Mouse (Mus musculus) G1E (cell line): ENCODE data around the gene Prcd.

Experiments used
- CTCF ChIP-seq: IDR thresholded peaks from 2 replicates; pipeline ENCODE4 v1.5.1; 2012; ENCODE audit warnings: low read depth, low read length, inconsistent platforms, mixed read lengths
- GATA2 ChIP-seq: IDR thresholded peaks from 2 replicates; pipeline ENCODE4 v1.6.1; 2012; ENCODE audit warnings: low read depth, low read length, inconsistent platforms, borderline replicate concordance
- POLR2AphosphoS5 ChIP-seq: IDR thresholded peaks from 2 replicates; pipeline ENCODE4 v1.6.1; 2012; ENCODE audit warnings: low read depth, low read length, inconsistent platforms; ENCODE audit not compliant: insufficient replicate concordance
- TAL1 ChIP-seq: conservative IDR thresholded peaks from 2 replicates; pipeline ENCODE4 v1.6.1; 2012; ENCODE audit warnings: low read depth, low read length, inconsistent platforms, mixed read lengths

- TF ChIP-seq CTCF (no peak), GATA2 (no peak), TAL1 (no peak), POLR2AphosphoS5 (no peak)
Observed at GRCm38 (mm10) chr11:116673410-116673809, 20.1 kb downstream of the Prcd start.
